Mouse (Mus musculus) erythroblast, embryonic 14.5 days (primary cell): ENCODE results near the gene Agl.

ENCODE experiments used
- GATA1 ChIP-seq: IDR thresholded peaks from 2 replicates; pipeline ENCODE4 v1.6.1; 2012; ENCODE audit warnings: low read length, inconsistent platforms, mixed read lengths
- TAL1 ChIP-seq: IDR thresholded peaks from 3 replicates; pipeline ENCODE4 v1.6.1; 2012; ENCODE audit warnings: low read length, inconsistent platforms, mixed read lengths

GRCm38 (mm10) chr3:116812946-116813345 lies 5.0 kb upstream of the Agl start:
- TF ChIP-seq GATA1 (no peak), TAL1 (no peak)
